Mouse (Mus musculus) intestine, embryonic 16.5 days (tissue): ENCODE measurements around the gene Kif11. TPM values are rescaled to one million over a fixed set of nuclear protein-coding genes. Genes with fewer than 3 reads are reported as not detected.

ENCODE experiments used
- ATAC-seq: fragments of 200-750 bp; cut with Nextera tagmentation; 2 replicates; pipeline ENCODE4 v1.8.0; 2017; ENCODE audit warnings: moderate TSS enrichment, moderate library complexity
- H3K27ac ChIP-seq: fragments of 300-500 bp; sonication (generic); 2 replicates; pipeline ENCODE4 v1.5.1; 2014; ENCODE audit warnings: mild to moderate bottlenecking, low read length
- H3K27me3 ChIP-seq: fragments of 300-500 bp; sonication (generic); replicated peaks from 2 replicates; pipeline ENCODE4 v1.6.1; 2014; ENCODE audit warnings: low read length, control low read depth, mixed read lengths; ENCODE audit not compliant: control insufficient read depth, insufficient read depth
- H3K36me3 ChIP-seq: fragments of 300-500 bp; sonication (generic); 2 replicates; pipeline ENCODE4 v1.6.1; 2014; ENCODE audit warnings: low read length, control low read depth; ENCODE audit not compliant: control insufficient read depth, insufficient read depth
- H3K4me1 ChIP-seq: fragments of 300-500 bp; sonication (generic); 2 replicates; pipeline ENCODE4 v1.6.1; 2014; ENCODE audit warnings: low read length, control low read depth, mixed read lengths; ENCODE audit not compliant: control insufficient read depth, insufficient read depth
- H3K4me2 ChIP-seq: fragments of 300-500 bp; sonication (generic); 2 replicates; pipeline ENCODE4 v1.6.1; 2014; ENCODE audit warnings: low read depth, low read length, control low read depth
- H3K4me3 ChIP-seq: fragments of 300-500 bp; sonication (generic); 2 replicates; pipeline ENCODE4 v1.5.1; 2014; ENCODE audit warnings: mild to moderate bottlenecking, low read length
- H3K9ac ChIP-seq: fragments of 300-500 bp; sonication (generic); 2 replicates; pipeline ENCODE4 v1.6.1; 2014; ENCODE audit warnings: low read depth, low read length
- H3K9me3 ChIP-seq: fragments of 300-500 bp; sonication (generic); 2 replicates; pipeline ENCODE4 v1.6.1; 2016; ENCODE audit warnings: low read length, control low read depth; ENCODE audit not compliant: control insufficient read depth
- WGBS: fragments of 180-500 bp; shearing (Covaris S2); extraction: QIAGEN DNeasy Blood & Tissue Kit; methylation state at CpG from one replicate; pipeline ENCODE4 v1.1.7; 2014; 5-methylcytosine and 5-hydroxymethylcytosine counted together
- polyA plus RNA-seq: library from polyadenylated mRNA; unstranded; fragments of >200 nt; fragmentation: Nextera tagmentation; extraction: Ambion mirVana; gene quantifications from 2 replicates; pipeline ENCODE4 v1.2.1, GENCODE M21; 2015

Gene Kif11
- polyA plus RNA-seq, 1 experiment from 2014 or later = 40.4 TPM

DNA sequence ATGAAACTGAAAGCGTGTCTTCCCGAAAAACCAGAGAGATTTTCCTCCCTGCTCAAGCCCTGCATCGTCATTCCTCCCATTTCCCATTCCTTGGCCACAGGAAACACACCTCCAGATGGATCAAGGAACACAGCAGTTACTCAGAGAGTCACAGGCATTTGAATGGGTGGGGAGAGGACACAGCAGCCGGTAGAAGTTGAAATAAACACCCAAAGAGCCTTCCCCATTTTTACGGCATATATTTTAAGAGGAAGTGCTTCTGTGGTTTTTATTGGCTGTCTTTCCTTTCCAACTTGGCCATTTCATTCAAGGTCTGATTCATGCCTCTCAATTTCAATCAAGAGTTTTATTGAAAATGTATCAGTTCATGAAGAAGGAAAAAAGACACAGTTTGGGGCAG lies 72.0 kb downstream of the Kif11 start:
- no peak overlapping the region for H3K9ac ChIP-seq
- no peak overlapping the region for H3K27ac ChIP-seq
- 58% methylated on average over 5 of the region's 5 CpGs for WGBS
- H3K36me3 ChIP-seq = no peaks in the 10 kb centered on the region
- no peak overlapping the region for H3K4me2 ChIP-seq
- no peaks in the 10 kb centered on the region for H3K27me3 ChIP-seq
- no peak overlapping the region for H3K4me3 ChIP-seq
- H3K9me3 ChIP-seq = no peaks in the 10 kb centered on the region
- ATAC-seq = no peak
- no peaks in the 10 kb centered on the region for H3K4me1 ChIP-seq

DNA sequence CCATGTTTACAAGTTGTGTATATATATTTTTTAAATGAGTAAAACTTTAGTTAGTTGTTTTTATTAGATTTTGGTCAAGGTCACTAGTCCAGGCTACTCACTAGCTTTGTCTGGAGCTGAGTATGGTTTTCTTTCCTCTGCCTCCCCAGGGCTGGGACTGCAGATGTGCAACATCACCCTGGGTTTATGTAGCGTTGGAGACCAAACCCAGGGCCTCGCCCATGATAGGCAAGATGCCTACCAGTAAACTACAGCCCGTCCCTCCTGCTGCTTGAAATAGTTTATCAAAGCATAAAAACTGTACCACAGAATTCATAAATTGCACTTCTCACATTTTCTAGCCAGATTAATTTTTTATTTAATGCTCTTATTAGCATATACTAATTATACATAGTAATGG lies 73.0 kb downstream of the Kif11 start:
- no peak for ATAC-seq
- Histone ChIP-seq H3K4me2 (no peak overlapping the region), H3K27ac (no peak overlapping the region), H3K4me1 (no peaks in the 10 kb centered on the region), H3K36me3 (no peaks in the 10 kb centered on the region), H3K4me3 (no peak overlapping the region), H3K27me3 (no peaks in the 10 kb centered on the region), H3K9me3 (no peaks in the 10 kb centered on the region), H3K9ac (no peak overlapping the region)
- WGBS = 85% methylated on average over 3 of the region's 3 CpGs

DNA sequence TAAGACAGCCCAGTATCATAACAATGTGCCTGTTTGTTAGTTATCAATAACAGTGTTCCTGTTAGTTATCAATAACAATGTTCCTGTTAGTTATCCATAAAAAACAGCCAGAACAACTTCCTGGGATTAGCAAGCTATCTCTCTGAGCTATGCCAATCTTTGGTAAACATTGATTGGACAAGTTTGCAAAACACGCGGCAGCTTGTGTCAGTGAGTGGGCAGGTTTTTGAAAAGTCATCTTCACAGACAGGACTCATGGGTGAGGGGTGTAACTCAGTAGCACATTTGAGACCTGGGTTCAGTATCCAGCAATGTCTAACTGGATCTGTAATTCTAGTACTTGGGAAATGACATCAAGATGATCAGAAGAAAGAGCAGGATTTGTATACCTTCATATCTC lies 79.3 kb downstream of the Kif11 start:
- 69% methylated on average over 2 of the region's 2 CpGs for WGBS
- H3K4me3 ChIP-seq = no peak overlapping the region
- no peaks in the 10 kb centered on the region for H3K36me3 ChIP-seq
- H3K27me3 ChIP-seq = no peaks in the 10 kb centered on the region
- no peaks in the 10 kb centered on the region for H3K4me1 ChIP-seq
- no peak overlapping the region for H3K9ac ChIP-seq
- H3K9me3 ChIP-seq = no peaks in the 10 kb centered on the region; the same call in 1 of the 2 replicates
- ATAC-seq = no peak
- no peak overlapping the region for H3K27ac ChIP-seq
- H3K4me2 ChIP-seq = no peak overlapping the region

DNA sequence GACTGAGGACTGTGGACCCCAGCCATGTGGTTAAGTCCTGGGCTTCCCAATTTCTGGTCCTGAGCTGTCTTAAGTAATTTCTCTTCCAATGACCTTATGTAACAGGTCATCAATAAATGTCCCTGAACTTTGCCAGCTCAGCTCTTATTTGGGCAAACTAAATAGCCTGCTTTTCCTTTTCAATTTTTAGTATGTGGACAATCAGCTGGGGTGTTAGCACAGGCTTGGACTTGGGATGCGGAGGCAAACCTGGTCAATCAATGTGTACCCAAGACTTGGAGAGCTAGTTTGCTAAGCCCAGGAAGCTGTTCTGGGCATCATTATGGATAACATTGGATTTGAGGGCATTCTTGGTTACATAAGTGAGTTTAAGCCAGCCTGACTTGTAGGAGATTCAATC lies 79.8 kb downstream of the Kif11 start:
- Histone ChIP-seq H3K9me3 (no peaks in the 10 kb centered on the region; the same call in 1 of the 2 replicates), H3K4me1 (no peaks in the 10 kb centered on the region), H3K9ac (no peak overlapping the region), H3K27me3 (no peaks in the 10 kb centered on the region), H3K4me2 (no peak overlapping the region), H3K27ac (no peak overlapping the region), H3K36me3 (no peaks in the 10 kb centered on the region), H3K4me3 (no peak overlapping the region)
- ATAC-seq = no peak
- WGBS = 100% methylated on average over 1 of the region's 1 CpGs

DNA sequence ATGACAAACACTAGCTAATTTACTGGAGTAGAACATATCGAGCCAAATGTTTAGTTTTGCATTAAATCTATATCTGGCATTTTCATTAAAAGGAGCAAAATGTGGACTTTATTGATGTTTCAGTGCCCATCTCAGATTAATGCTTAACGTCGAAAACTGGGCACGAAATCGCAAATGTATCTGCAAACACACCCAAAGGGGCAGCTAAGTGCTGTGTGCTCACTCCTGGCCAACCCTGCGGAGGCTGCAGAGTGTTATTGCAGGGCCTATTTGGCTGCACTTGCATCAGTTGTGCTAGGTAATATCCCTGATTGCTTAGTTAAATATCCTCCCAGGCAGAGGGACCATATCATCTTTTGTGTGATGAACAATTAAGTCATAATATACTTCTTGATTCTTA lies 81.8 kb downstream of the Kif11 start:
- 69% methylated on average over 6 of the region's 6 CpGs for WGBS

DNA sequence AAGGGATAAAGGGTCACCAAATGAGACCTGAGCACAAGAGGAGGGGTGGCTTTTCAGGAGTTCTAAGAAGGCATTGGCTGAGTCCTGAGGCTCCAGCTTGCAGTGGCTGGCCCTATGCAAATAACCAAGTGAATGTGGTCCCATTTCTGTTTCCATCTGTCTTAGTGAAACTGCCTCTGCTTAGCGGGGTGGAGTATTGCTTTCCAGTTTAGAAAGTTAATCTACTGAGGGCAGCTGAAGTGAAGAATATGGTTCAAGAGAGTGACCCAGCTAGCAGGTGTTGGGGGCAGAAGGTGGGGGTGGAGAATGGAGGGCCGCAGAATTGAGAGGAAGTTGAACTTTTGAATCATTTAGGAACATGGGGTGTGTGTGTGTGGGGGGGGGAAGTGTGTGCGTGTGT lies 90.2 kb downstream of the Kif11 start:
- H3K4me3 ChIP-seq = no peak overlapping the region
- H3K4me2 ChIP-seq = no peak overlapping the region
- H3K9me3 ChIP-seq = no peaks in the 10 kb centered on the region
- no peaks in the 10 kb centered on the region for H3K4me1 ChIP-seq
- no peak overlapping the region for H3K9ac ChIP-seq
- H3K36me3 ChIP-seq = no peaks in the 10 kb centered on the region
- 84% methylated on average over 3 of the region's 3 CpGs for WGBS
- no peak for ATAC-seq
- no peak overlapping the region for H3K27ac ChIP-seq
- no peaks in the 10 kb centered on the region for H3K27me3 ChIP-seq

More for the DNA sequence above, 81.8 kb downstream of the Kif11 start:
- Histone ChIP-seq H3K9me3 (no peaks in the 10 kb centered on the region; the same call in 1 of the 2 replicates), H3K36me3 (no peaks in the 10 kb centered on the region), H3K9ac (no peak overlapping the region), H3K27me3 (no peaks in the 10 kb centered on the region), H3K4me1 (no peaks in the 10 kb centered on the region), H3K27ac (no peak overlapping the region), H3K4me2 (no peak overlapping the region), H3K4me3 (no peak overlapping the region)
- ATAC-seq = no peak

DNA sequence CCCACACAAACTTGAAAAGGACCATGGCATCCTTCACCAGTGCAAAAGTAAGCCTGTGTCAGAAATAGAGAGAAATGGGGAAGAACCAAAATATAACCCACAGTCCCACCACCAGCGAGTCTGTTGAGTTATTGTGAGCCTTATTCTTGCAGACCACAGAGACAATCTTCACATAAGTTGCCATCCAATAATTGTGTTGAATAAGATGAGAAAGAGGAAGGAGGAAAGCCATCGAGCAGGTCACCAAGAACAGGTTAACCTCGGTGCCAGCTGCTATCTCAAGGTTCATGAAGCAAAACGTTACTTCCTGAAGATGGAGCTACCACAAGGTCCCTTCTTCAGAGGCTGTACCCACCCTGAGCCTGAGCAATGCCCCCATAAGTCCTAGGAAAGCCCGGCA lies 90.8 kb downstream of the Kif11 start:
- no peak overlapping the region for H3K4me3 ChIP-seq
- no peak overlapping the region for H3K4me2 ChIP-seq
- no peak overlapping the region for H3K27ac ChIP-seq
- H3K27me3 ChIP-seq = no peaks in the 10 kb centered on the region
- H3K4me1 ChIP-seq = no peaks in the 10 kb centered on the region
- 82% methylated on average over 5 of the region's 5 CpGs for WGBS
- no peaks in the 10 kb centered on the region for H3K9me3 ChIP-seq
- ATAC-seq = no peak
- no peaks in the 10 kb centered on the region for H3K36me3 ChIP-seq
- H3K9ac ChIP-seq = no peak overlapping the region

DNA sequence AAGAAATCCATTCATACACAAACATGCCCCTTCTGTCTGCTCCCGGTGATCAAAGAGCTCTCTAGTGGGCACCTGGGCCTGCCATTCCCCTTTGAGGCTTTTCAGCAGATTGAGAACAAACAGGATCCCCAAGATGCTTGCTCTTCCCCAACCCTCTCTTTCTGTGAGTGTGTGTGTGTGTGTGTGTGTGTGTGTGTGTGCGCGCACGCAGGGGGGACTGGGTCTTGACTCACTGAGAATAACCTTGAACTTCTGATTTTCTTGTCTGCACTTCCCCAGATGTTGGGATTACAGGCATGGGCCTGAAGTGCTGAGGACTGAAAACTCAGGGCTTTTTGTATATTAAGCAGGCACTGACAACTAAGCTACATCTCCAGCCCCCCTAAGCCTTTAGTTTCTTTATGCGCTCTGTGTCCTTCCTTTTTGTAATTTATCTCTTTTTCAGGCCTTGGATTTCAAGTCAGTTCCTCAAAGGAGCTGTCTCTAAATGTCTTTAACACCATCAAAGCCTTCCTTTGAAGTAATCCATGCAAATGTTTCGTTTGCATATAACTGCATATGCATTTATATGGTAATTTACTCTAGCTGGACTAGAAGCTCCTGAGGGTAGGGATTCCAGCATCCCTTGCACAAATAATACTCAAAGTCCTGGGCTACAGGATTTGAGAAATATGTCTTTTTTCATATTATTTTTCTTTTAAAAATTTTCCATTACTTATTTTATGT lies 92.8 kb downstream of the Kif11 start:
- Histone ChIP-seq H3K4me3 (no peak overlapping the region), H3K36me3 (no peaks in the 10 kb centered on the region), H3K9me3 (no peaks in the 10 kb centered on the region), H3K9ac (no peak overlapping the region), H3K4me2 (no peak overlapping the region), H3K4me1 (no peaks in the 10 kb centered on the region), H3K27ac (no peak overlapping the region), H3K27me3 (no peaks in the 10 kb centered on the region)
- no peak for ATAC-seq
- 70% methylated on average over 6 of the region's 6 CpGs for WGBS
